Mouse (Mus musculus): Measurements from ENCODE around the gene Zfp275.

DNA sequence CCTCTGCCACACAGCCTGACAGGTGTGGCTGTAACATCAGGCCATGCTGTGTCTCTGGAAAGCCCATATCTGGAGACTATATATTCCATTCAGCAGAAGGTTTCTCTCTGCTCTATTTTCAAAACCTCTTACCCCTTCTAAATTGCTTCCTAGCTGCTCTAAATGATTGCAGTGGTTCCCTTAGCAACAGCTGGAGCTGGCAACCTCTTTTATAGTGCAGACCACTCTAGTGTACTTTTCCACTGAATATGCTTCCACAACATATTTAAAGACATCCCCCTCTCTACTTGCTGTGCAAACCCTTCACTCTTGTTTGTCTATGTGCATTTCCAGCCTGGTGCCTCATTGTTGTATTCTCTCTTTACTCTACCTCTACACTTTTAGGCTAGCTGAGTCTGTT, 8.9 kb upstream of the Zfp275 start:
- TF ChIP-seq CTCF (IDR thresholded peaks at IDR 0.05; ENCODE audit: insufficient read depth, low read depth, low read length) (no peak), POLR2A (IDR thresholded peaks at IDR 0.05; ENCODE audit: insufficient read depth, low read depth, low read length) (no peak)
